Mouse (Mus musculus): ENCODE measurements around the gene Eml6. TPM values are rescaled to one million over a fixed set of nuclear protein-coding genes. Genes with fewer than 3 reads are reported as not detected.
A peak's percentile ranks its signal among the peaks of the same experiment; 100 is the strongest.

The Eml6 gene
- polyA plus RNA-seq, 1 experiment from 2014 or later, result 0.48 TPM

DNA sequence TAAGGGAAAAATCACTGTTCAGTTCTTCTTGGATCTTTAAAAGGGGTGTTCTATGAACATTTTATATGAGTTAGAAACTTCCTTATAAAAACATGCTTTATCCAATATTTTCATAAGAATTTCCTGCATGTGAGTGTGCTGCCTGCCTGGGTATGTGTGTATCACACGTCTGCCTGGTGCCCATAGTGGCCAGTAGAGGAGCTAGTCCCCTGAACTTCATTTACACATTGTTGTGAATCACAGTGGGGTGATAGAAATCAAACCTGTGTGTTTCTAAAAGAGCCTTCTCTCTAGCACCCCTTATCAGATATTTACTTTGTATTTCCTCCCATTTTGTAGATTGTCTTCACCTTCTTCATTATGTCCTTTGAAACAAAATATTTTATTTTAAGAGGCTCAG is 300.2 kb downstream of the Eml6 start:
- Histone ChIP-seq H3K4me3 (ENCODE audit: low read length) (no peak overlapping the region), H3K9ac (ENCODE audit: low read depth, low read length) (no peak overlapping the region), H3K4me1 (ENCODE audit: control insufficient read depth, insufficient read depth, low read length) (no peaks in the 10 kb centered on the region), H3K4me2 (ENCODE audit: low read depth, low read length) (no peak overlapping the region), H3K36me3 (ENCODE audit: control insufficient read depth, insufficient read depth, low read length) (no peaks in the 10 kb centered on the region), H3K27me3 (replicated peaks; ENCODE audit: control insufficient read depth, insufficient read depth, low read length) (no peaks in the 10 kb centered on the region), H3K9me3 (ENCODE audit: control insufficient read depth, low read length) (no peaks in the 10 kb centered on the region), H3K27ac (ENCODE audit: low read length) (no peak overlapping the region)
- ATAC-seq, result no peak
- 47% methylated on average over 1 of the region's 1 CpGs for WGBS

DNA sequence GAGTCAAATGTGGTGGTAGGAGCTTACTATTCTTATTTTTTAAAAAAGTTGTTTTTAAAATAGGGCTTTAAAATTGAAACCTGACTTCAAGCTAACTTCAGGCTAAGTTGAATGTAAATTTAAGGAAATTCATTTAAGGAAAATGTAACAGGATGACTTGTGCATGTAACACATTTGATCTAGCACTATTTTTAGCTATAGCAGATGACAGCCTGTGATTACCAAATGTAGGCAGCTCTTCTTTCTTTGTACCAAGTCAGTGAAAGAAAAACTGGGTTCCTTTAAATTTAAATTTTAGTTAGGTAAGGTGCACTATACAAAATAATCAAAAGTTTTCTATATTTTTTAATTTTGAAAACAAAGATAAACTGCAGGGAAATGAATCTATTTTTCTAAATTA is 300.7 kb downstream of the Eml6 start:
- Histone ChIP-seq H3K4me3 (ENCODE audit: low read length) (no peak overlapping the region), H3K9me3 (ENCODE audit: control insufficient read depth, low read length) (no peaks in the 10 kb centered on the region), H3K4me1 (ENCODE audit: control insufficient read depth, insufficient read depth, low read length) (no peaks in the 10 kb centered on the region), H3K27ac (ENCODE audit: low read length) (no peak overlapping the region), H3K27me3 (replicated peaks; ENCODE audit: control insufficient read depth, insufficient read depth, low read length) (no peaks in the 10 kb centered on the region), H3K36me3 (ENCODE audit: control insufficient read depth, insufficient read depth, low read length) (no peaks in the 10 kb centered on the region), H3K4me2 (ENCODE audit: low read depth, low read length) (no peak overlapping the region), H3K9ac (ENCODE audit: low read depth, low read length) (no peak overlapping the region)
- ATAC-seq, result no peak

- 96% methylated on average over 2 of the region's 2 CpGs for WGBS
- Histone ChIP-seq H3K36me3 (ENCODE audit: control insufficient read depth, insufficient read depth, low read length) (no peaks in the 10 kb centered on the region), H3K9me3 (ENCODE audit: control insufficient read depth, low read length) (no peaks in the 10 kb centered on the region)
Measured at GRCm38 (mm10) chr11:29724213-29724612, 301.6 kb downstream of the Eml6 start.

GRCm38 (mm10) chr11:29719597-29719996 is 306.2 kb downstream of the Eml6 start:
- H3K4me2 ChIP-seq (ENCODE audit: low read depth, low read length), result no peak overlapping the region
- no peaks in the 10 kb centered on the region for H3K27me3 ChIP-seq (replicated peaks; ENCODE audit: control insufficient read depth, insufficient read depth, low read length)
- H3K27ac ChIP-seq (ENCODE audit: low read length), result no peak overlapping the region
- 52% methylated on average over 1 of the region's 1 CpGs for WGBS
- H3K36me3 ChIP-seq (ENCODE audit: control insufficient read depth, insufficient read depth, low read length), result no peaks in the 10 kb centered on the region
- H3K9ac ChIP-seq (ENCODE audit: low read depth, low read length), result no peak overlapping the region
- ATAC-seq, result no peak
- H3K9me3 ChIP-seq (ENCODE audit: control insufficient read depth, low read length), result no peaks in the 10 kb centered on the region
- peaks cover 2% of the 10 kb centered on the region; the same call in 1 of the 2 replicates for H3K4me1 ChIP-seq (ENCODE audit: control insufficient read depth, insufficient read depth, low read length)
- no peak overlapping the region for H3K4me3 ChIP-seq (ENCODE audit: low read length)

More at GRCm38 (mm10) chr11:29724213-29724612, 301.6 kb downstream of the Eml6 start:
- Histone ChIP-seq H3K27ac (ENCODE audit: low read length) (no peak overlapping the region), H3K27me3 (replicated peaks; ENCODE audit: control insufficient read depth, insufficient read depth, low read length) (no peaks in the 10 kb centered on the region), H3K4me3 (ENCODE audit: low read length) (no peak overlapping the region), H3K9ac (ENCODE audit: low read depth, low read length) (no peak overlapping the region), H3K4me2 (ENCODE audit: low read depth, low read length) (no peak overlapping the region), H3K4me1 (ENCODE audit: control insufficient read depth, insufficient read depth, low read length) (no peaks in the 10 kb centered on the region)
- ATAC-seq, result no peak

GRCm38 (mm10) chr11:29718541-29718940 is 307.3 kb downstream of the Eml6 start:
- H3K4me1 ChIP-seq (ENCODE audit: control insufficient read depth, insufficient read depth, low read length), result peaks cover 2% of the 10 kb centered on the region; the same call in 1 of the 2 replicates
- H3K36me3 ChIP-seq (ENCODE audit: control insufficient read depth, insufficient read depth, low read length), result no peaks in the 10 kb centered on the region
- H3K9me3 ChIP-seq (ENCODE audit: control insufficient read depth, low read length), result no peaks in the 10 kb centered on the region
- WGBS, result 24% methylated on average over 6 of the region's 6 CpGs
- no peaks in the 10 kb centered on the region for H3K27me3 ChIP-seq (replicated peaks; ENCODE audit: control insufficient read depth, insufficient read depth, low read length)
- H3K4me2 ChIP-seq (ENCODE audit: low read depth, low read length), result no peak overlapping the region
- 0 out of 2 replicates have a peak overlapping the region, but pooled peaks have one; percentile 11 for H3K4me3 ChIP-seq (ENCODE audit: low read length)
- no peak overlapping the region for H3K9ac ChIP-seq (ENCODE audit: low read depth, low read length)
- H3K27ac ChIP-seq (ENCODE audit: low read length), result peak overlapping the region; percentile 66; the same call in 1 of the 2 replicates
- peak; percentile 93 for ATAC-seq

DNA sequence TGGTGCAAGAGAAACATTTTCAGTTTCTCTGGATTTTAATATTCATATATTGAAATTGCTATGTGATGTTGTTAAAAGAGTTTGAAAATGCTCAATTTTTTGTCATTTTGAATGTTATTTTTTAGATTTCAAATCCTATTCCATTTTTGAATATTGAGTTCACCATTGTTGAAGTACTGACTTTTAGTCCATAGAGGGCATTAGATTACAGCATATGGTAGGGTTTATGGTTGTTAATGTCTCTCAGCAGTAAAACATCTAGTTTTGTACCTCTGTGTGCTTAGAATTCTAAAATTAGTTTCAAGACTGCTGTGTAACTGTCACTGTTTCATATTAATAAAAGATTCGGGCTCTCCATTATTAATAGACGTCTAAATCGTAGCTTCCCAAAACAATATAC is 310.3 kb downstream of the Eml6 start:
- Histone ChIP-seq H3K27me3 (replicated peaks; ENCODE audit: control insufficient read depth, insufficient read depth, low read length) (no peaks in the 10 kb centered on the region), H3K9me3 (ENCODE audit: control insufficient read depth, low read length) (no peaks in the 10 kb centered on the region), H3K9ac (ENCODE audit: low read depth, low read length) (no peak overlapping the region), H3K4me2 (ENCODE audit: low read depth, low read length) (no peak overlapping the region), H3K36me3 (ENCODE audit: control insufficient read depth, insufficient read depth, low read length) (no peaks in the 10 kb centered on the region), H3K4me3 (ENCODE audit: low read length) (no peak overlapping the region), H3K27ac (ENCODE audit: low read length) (no peak overlapping the region), H3K4me1 (ENCODE audit: control insufficient read depth, insufficient read depth, low read length) (peaks cover 2% of the 10 kb centered on the region; the same call in 1 of the 2 replicates)
- no peak for ATAC-seq
- WGBS, result 85% methylated on average over 3 of the region's 3 CpGs

GRCm38 (mm10) chr11:29714789-29715188 is 311.0 kb downstream of the Eml6 start:
- H3K27ac ChIP-seq (ENCODE audit: low read length), result no peak overlapping the region
- H3K9ac ChIP-seq (ENCODE audit: low read depth, low read length), result no peak overlapping the region
- no peaks in the 10 kb centered on the region for H3K27me3 ChIP-seq (replicated peaks; ENCODE audit: control insufficient read depth, insufficient read depth, low read length)
- H3K4me3 ChIP-seq (ENCODE audit: low read length), result no peak overlapping the region
- no peak overlapping the region for H3K4me2 ChIP-seq (ENCODE audit: low read depth, low read length)
- H3K9me3 ChIP-seq (ENCODE audit: control insufficient read depth, low read length), result no peaks in the 10 kb centered on the region
- no peak for ATAC-seq
- H3K36me3 ChIP-seq (ENCODE audit: control insufficient read depth, insufficient read depth, low read length), result no peaks in the 10 kb centered on the region
- H3K4me1 ChIP-seq (ENCODE audit: control insufficient read depth, insufficient read depth, low read length), result peaks cover 2% of the 10 kb centered on the region; the same call in 1 of the 2 replicates
- 96% methylated on average over 2 of the region's 2 CpGs for WGBS

DNA sequence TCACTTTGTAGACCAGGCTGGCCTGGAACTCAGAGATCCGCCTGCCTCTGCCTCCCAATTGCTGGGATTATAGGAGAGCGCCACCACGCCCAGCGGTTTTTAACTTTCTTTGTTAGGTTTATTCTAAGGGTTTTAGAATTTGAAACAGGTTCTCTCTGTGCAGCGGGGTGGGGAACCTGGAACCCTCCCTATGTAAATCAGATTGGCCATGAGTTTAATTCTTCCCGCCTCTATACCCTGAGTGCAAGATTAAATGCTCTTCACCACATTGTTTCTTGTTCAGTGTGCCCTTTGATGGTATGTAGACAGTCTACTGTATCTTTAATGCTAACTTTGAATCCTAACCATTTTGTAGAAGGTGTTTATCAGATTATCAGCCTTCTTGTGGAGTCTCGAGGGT is 311.7 kb downstream of the Eml6 start:
- WGBS, result 92% methylated on average over 7 of the region's 7 CpGs
- ATAC-seq, result no peak
- Histone ChIP-seq H3K27ac (ENCODE audit: low read length) (no peak overlapping the region), H3K4me3 (ENCODE audit: low read length) (no peak overlapping the region), H3K9ac (ENCODE audit: low read depth, low read length) (no peak overlapping the region), H3K4me2 (ENCODE audit: low read depth, low read length) (no peak overlapping the region), H3K27me3 (replicated peaks; ENCODE audit: control insufficient read depth, insufficient read depth, low read length) (no peaks in the 10 kb centered on the region), H3K9me3 (ENCODE audit: control insufficient read depth, low read length) (no peaks in the 10 kb centered on the region), H3K4me1 (ENCODE audit: control insufficient read depth, insufficient read depth, low read length) (peaks cover 2% of the 10 kb centered on the region; the same call in 1 of the 2 replicates), H3K36me3 (ENCODE audit: control insufficient read depth, insufficient read depth, low read length) (no peaks in the 10 kb centered on the region)

GRCm38 (mm10) chr11:29709512-29709911 is 316.3 kb downstream of the Eml6 start:
- 0 out of 2 replicates have a peak, but pooled peaks cover 2% of the 10 kb centered on the region for H3K36me3 ChIP-seq (ENCODE audit: control insufficient read depth, insufficient read depth, low read length)
- no peaks in the 10 kb centered on the region for H3K27me3 ChIP-seq (replicated peaks; ENCODE audit: control insufficient read depth, insufficient read depth, low read length)
- H3K9me3 ChIP-seq (ENCODE audit: control insufficient read depth, low read length), result no peaks in the 10 kb centered on the region
- ATAC-seq, result no peak
- H3K4me2 ChIP-seq (ENCODE audit: low read depth, low read length), result no peak overlapping the region
- no peaks in the 10 kb centered on the region for H3K4me1 ChIP-seq (ENCODE audit: control insufficient read depth, insufficient read depth, low read length)
- H3K9ac ChIP-seq (ENCODE audit: low read depth, low read length), result no peak overlapping the region
- no peak overlapping the region for H3K4me3 ChIP-seq (ENCODE audit: low read length)
- no peak overlapping the region for H3K27ac ChIP-seq (ENCODE audit: low read length)

DNA sequence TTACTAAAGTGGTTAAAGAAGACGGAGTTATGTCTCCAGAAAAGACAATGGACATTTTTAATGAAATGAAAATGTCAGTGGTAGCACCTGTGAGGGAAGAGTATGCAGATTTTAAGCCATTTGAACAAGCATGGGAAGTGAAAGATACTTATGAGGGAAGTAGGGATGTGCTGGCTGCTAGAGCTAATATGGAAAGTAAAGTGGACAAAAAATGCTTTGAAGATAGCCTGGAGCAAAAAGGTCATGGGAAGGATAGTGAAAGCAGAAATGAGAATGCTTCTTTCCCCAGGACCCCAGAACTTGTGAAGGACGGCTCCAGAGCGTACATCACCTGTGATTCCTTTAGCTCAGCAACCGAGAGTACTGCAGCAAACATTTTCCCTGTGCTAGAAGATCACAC is 319.0 kb downstream of the Eml6 start:
- Histone ChIP-seq H3K36me3 (ENCODE audit: control insufficient read depth, insufficient read depth, low read length) (0 out of 2 replicates have a peak, but pooled peaks cover 2% of the 10 kb centered on the region), H3K27me3 (replicated peaks; ENCODE audit: control insufficient read depth, insufficient read depth, low read length) (no peaks in the 10 kb centered on the region), H3K4me3 (ENCODE audit: low read length) (no peak overlapping the region), H3K27ac (ENCODE audit: low read length) (no peak overlapping the region), H3K9me3 (ENCODE audit: control insufficient read depth, low read length) (no peaks in the 10 kb centered on the region), H3K9ac (ENCODE audit: low read depth, low read length) (no peak overlapping the region), H3K4me1 (ENCODE audit: control insufficient read depth, insufficient read depth, low read length) (no peaks in the 10 kb centered on the region), H3K4me2 (ENCODE audit: low read depth, low read length) (no peak overlapping the region)
- ATAC-seq, result no peak
- WGBS, result 86% methylated on average over 4 of the region's 4 CpGs

Measured in intestine, embryonic 16.5 days (tissue).